Mouse (Mus musculus): ENCODE measurements at regions not wholly inside any gene's neighbourhood (a gene's known extent, or its start where the extent isn't known, plus 50 kb on each side); places are given as distances from the start of the nearest gene placed in this dataset.

DNA sequence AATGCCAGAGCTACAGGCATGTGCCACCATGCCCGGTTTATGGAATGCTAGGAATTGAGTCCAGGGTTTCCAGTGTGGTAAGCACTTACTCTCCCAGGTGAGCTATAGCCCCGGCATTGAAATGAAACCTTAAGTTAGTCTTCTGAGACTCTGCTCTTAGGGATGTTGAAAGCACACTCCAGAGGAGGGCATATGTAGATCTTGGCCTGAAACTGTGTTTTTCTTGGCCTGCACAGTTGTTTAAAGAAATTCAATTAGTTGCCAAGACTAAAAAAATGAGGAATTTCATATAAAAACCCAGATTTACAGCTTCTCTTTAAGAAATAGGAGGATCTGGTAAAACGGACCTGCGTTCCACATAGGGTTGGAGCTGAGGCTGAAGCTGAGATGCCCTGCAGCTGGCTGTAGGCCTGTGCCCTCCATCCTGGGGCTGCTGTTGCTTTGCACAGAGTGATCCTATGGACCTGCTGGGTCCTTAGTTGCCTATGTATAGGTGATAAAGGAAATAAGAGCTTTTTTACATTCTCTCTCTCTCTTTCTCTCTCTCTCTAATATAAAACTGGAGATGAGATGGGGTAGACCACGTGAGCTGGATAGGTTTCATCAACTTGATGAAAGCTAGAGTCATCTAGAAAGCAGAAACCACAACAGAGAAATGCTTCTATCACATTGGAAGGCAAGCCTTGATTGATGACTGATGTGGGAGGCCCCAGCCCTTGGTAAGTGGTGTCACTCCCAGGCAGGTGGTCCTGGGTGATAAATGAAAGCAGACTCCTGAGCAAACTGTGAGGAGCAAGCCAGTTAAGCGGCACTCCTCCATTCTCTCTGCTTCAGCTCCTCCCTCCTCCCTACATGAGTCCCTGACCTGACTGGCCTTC lies 168.6 kb downstream of the Pten start:
- H3K9me3 ChIP-seq (replicated peaks; ENCODE audit: control insufficient read depth, low read length), result no peaks in the 10 kb centered on the region
- no peak overlapping the region for H3K9ac ChIP-seq (replicated peaks; ENCODE audit: low read depth, low read length)
- no peak overlapping the region for H3K4me3 ChIP-seq (ENCODE audit: low read depth, low read length)
- H3K4me1 ChIP-seq (ENCODE audit: control insufficient read depth, insufficient read depth), result no peaks in the 10 kb centered on the region
- ATAC-seq (ENCODE audit: insufficient read depth, low read depth) (no peak), DNase-seq (ENCODE audit: low spot score) (no peak)
- WGBS, result 52% methylated on average over 6 of the region's 6 CpGs
- no peak overlapping the region for H3K4me2 ChIP-seq (ENCODE audit: low read depth, low read length)
- no peaks in the 10 kb centered on the region for H3K36me3 ChIP-seq (replicated peaks; ENCODE audit: control insufficient read depth, insufficient read depth, low read length)
- H3K27me3 ChIP-seq (ENCODE audit: control insufficient read depth, insufficient read depth, low read length), result no peaks in the 10 kb centered on the region
- no peak overlapping the region for H3K27ac ChIP-seq (ENCODE audit: low read depth)
- no peak for TF ChIP-seq CTCF (IDR thresholded peaks at IDR 0.05; ENCODE audit: low read depth)
- TF ChIP-seq EP300 (IDR thresholded peaks at IDR 0.05; ENCODE audit: low read depth), result no peak

DNA sequence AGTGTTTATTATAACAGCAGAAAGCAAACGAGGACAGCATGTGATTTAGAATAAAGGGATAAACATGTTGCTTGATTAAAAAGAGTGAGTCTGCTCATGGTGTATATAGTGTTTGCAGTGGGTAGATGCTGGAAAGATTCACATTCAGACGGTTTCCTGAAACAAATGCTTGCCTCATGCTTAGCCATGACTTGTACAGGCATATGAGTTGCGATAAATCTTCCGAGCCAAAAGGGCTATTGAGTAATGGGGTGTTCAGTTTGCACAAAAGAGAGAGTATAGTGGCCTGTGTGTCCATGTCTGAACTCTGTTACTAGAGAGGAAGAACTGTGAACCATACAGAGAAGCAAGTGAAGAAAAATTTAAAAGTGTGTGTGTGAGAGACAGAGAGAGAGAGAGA lies 169.3 kb downstream of the Pten start:
- no peak overlapping the region for H3K4me3 ChIP-seq (ENCODE audit: low read depth, low read length)
- H3K27me3 ChIP-seq (ENCODE audit: control insufficient read depth, insufficient read depth, low read length), result no peaks in the 10 kb centered on the region
- no peaks in the 10 kb centered on the region for H3K4me1 ChIP-seq (ENCODE audit: control insufficient read depth, insufficient read depth)
- H3K27ac ChIP-seq (ENCODE audit: low read depth), result no peak overlapping the region
- ATAC-seq (ENCODE audit: insufficient read depth, low read depth), result no peak
- H3K36me3 ChIP-seq (replicated peaks; ENCODE audit: control insufficient read depth, insufficient read depth, low read length), result no peaks in the 10 kb centered on the region
- H3K9me3 ChIP-seq (replicated peaks; ENCODE audit: control insufficient read depth, low read length), result no peaks in the 10 kb centered on the region
- no peak overlapping the region for H3K4me2 ChIP-seq (ENCODE audit: low read depth, low read length)
- WGBS, result 78% methylated on average over 4 of the region's 4 CpGs
- DNase-seq (ENCODE audit: low spot score), result no peak
- no peak overlapping the region for H3K9ac ChIP-seq (replicated peaks; ENCODE audit: low read depth, low read length)
- TF ChIP-seq EP300 (IDR thresholded peaks at IDR 0.05; ENCODE audit: low read depth) (no peak), CTCF (IDR thresholded peaks at IDR 0.05; ENCODE audit: low read depth) (no peak)

DNA sequence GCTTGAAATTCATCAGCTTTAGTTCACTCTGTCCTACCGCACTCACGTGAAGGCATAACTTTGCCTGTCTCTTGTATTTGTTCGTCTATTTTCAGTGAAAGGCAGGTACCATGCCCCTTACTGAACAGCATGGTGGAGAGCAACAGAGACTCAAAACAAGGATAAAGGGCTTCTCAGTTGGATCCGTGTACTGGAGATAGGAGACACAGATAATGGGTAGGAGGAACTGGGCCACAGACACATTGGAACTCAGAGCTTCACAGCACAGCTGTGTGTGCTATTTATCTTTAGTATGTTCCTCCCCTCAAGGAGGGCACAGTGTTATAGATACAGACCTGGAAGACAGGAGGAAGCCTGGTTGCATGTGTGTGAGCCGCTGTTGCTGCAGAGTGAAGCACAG lies 176.4 kb downstream of the Pten start:
- no peak overlapping the region for H3K4me3 ChIP-seq (ENCODE audit: low read depth, low read length)
- no peak for DNase-seq (ENCODE audit: low spot score)
- no peaks in the 10 kb centered on the region for H3K27me3 ChIP-seq (ENCODE audit: control insufficient read depth, insufficient read depth, low read length)
- H3K4me2 ChIP-seq (ENCODE audit: low read depth, low read length), result no peak overlapping the region
- no peaks in the 10 kb centered on the region for H3K9me3 ChIP-seq (replicated peaks; ENCODE audit: control insufficient read depth, low read length)
- H3K27ac ChIP-seq (ENCODE audit: low read depth), result no peak overlapping the region
- no peaks in the 10 kb centered on the region for H3K36me3 ChIP-seq (replicated peaks; ENCODE audit: control insufficient read depth, insufficient read depth, low read length)
- 74% methylated on average over 5 of the region's 5 CpGs for WGBS
- no peak for ATAC-seq (ENCODE audit: insufficient read depth, low read depth)
- H3K4me1 ChIP-seq (ENCODE audit: control insufficient read depth, insufficient read depth), result no peaks in the 10 kb centered on the region
- H3K9ac ChIP-seq (replicated peaks; ENCODE audit: low read depth, low read length), result no peak overlapping the region
- TF ChIP-seq EP300 (IDR thresholded peaks at IDR 0.05; ENCODE audit: low read depth), result no peak
- TF ChIP-seq CTCF (IDR thresholded peaks at IDR 0.05; ENCODE audit: low read depth), result no peak

DNA sequence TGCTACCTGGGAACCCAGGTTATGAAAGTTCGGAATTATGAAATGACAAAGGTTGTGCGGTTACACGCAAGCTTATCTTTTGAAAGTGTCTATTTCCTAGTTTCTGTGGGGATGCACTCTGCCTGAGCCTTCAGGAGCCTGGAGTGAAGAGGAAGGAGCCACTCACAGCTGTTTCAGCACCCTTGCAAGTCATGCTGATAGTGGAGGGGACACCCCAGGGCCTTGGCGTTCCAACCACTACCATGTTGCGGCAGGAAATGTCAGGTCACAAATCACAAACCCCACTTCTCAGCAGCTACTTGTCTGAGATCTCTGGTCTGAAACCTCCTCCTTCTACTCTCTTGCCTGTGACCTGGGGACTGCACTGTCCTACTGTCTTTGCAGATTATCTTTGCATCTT lies 178.3 kb downstream of the Pten start:
- WGBS, result 73% methylated on average over 5 of the region's 5 CpGs
- Histone ChIP-seq H3K27ac (ENCODE audit: low read depth) (no peak overlapping the region), H3K27me3 (ENCODE audit: control insufficient read depth, insufficient read depth, low read length) (no peaks in the 10 kb centered on the region), H3K9ac (replicated peaks; ENCODE audit: low read depth, low read length) (no peak overlapping the region), H3K4me2 (ENCODE audit: low read depth, low read length) (no peak overlapping the region), H3K36me3 (replicated peaks; ENCODE audit: control insufficient read depth, insufficient read depth, low read length) (no peaks in the 10 kb centered on the region), H3K4me3 (ENCODE audit: low read depth, low read length) (no peak overlapping the region), H3K9me3 (replicated peaks; ENCODE audit: control insufficient read depth, low read length) (no peaks in the 10 kb centered on the region), H3K4me1 (ENCODE audit: control insufficient read depth, insufficient read depth) (no peaks in the 10 kb centered on the region)
- ATAC-seq (ENCODE audit: insufficient read depth, low read depth) (no peak), DNase-seq (ENCODE audit: low spot score) (no peak)
- TF ChIP-seq CTCF (IDR thresholded peaks at IDR 0.05; ENCODE audit: low read depth) (no peak), EP300 (IDR thresholded peaks at IDR 0.05; ENCODE audit: low read depth) (no peak)

DNA sequence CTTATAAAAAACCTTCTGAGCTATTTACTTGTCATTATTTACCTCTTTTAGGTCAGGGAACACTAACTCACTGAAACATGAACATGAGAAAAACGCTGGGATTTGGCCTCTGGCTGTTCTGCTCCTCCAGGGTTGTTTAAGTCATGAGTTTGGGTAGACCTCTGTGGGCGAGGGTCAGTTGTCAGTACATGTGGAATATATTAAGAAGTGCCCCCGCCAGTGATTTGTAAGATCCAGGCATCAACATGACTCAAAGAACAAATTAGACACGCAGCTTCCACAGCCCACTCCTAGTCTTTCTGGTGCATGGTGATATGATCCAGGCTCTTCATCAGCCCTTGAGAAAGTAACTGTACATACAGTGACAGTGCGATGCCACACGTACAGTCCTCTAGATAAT lies 180.3 kb downstream of the Pten start:
- Histone ChIP-seq H3K4me3 (ENCODE audit: low read depth, low read length) (no peak overlapping the region), H3K27me3 (ENCODE audit: control insufficient read depth, insufficient read depth, low read length) (no peaks in the 10 kb centered on the region), H3K27ac (ENCODE audit: low read depth) (no peak overlapping the region), H3K4me2 (ENCODE audit: low read depth, low read length) (no peak overlapping the region), H3K36me3 (replicated peaks; ENCODE audit: control insufficient read depth, insufficient read depth, low read length) (no peaks in the 10 kb centered on the region), H3K9me3 (replicated peaks; ENCODE audit: control insufficient read depth, low read length) (no peaks in the 10 kb centered on the region), H3K4me1 (ENCODE audit: control insufficient read depth, insufficient read depth) (no peaks in the 10 kb centered on the region), H3K9ac (replicated peaks; ENCODE audit: low read depth, low read length) (no peak overlapping the region)
- no peak for TF ChIP-seq EP300 (IDR thresholded peaks at IDR 0.05; ENCODE audit: low read depth)
- TF ChIP-seq CTCF (IDR thresholded peaks at IDR 0.05; ENCODE audit: low read depth), result no peak
- ATAC-seq (ENCODE audit: insufficient read depth, low read depth), result no peak
- DNase-seq (ENCODE audit: low spot score), result no peak
- WGBS, result 79% methylated on average over 6 of the region's 6 CpGs

DNA sequence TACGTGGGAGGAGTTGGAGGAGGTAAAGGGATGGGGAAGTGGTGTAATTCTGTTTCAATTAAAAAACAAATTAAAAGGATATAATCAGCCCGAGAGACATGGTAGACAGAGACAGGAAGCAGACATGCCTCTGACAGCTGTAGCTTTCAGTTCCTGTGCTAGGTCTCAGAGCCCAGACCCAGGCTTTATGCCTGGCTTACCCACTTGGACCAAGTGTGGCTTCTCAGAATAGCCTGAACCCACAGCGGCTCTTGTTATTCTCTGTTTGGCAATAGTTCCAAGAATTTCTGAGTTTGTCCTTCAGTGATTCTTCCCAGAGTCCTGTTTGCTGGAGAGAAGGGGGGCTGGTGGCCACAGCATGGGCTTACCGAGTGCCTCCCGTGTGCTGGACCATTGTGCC lies 182.4 kb downstream of the Pten start:
- DNase-seq (ENCODE audit: low spot score), result no peak
- Histone ChIP-seq H3K4me1 (ENCODE audit: control insufficient read depth, insufficient read depth) (no peaks in the 10 kb centered on the region), H3K9ac (replicated peaks; ENCODE audit: low read depth, low read length) (no peak overlapping the region), H3K4me2 (ENCODE audit: low read depth, low read length) (no peak overlapping the region), H3K27me3 (ENCODE audit: control insufficient read depth, insufficient read depth, low read length) (no peaks in the 10 kb centered on the region), H3K27ac (ENCODE audit: low read depth) (no peak overlapping the region), H3K9me3 (replicated peaks; ENCODE audit: control insufficient read depth, low read length) (no peaks in the 10 kb centered on the region), H3K36me3 (replicated peaks; ENCODE audit: control insufficient read depth, insufficient read depth, low read length) (no peaks in the 10 kb centered on the region), H3K4me3 (ENCODE audit: low read depth, low read length) (no peak overlapping the region)
- TF ChIP-seq EP300 (IDR thresholded peaks at IDR 0.05; ENCODE audit: low read depth) (no peak), CTCF (IDR thresholded peaks at IDR 0.05; ENCODE audit: low read depth) (no peak)
- ATAC-seq (ENCODE audit: insufficient read depth, low read depth), result no peak
- 61% methylated on average over 5 of the region's 5 CpGs for WGBS
